Mouse (Mus musculus) liver, adult 2 months (tissue): ENCODE measurements around the gene Dnaja3. TPM values are rescaled to one million over a fixed set of nuclear protein-coding genes. Genes with fewer than 3 reads are reported as not detected.
A peak's percentile ranks its signal among the peaks of the same experiment; 100 is the strongest.

Experiments used
- DNase-seq: peaks from one replicate; pipeline ENCODE4 v3.0.0-alpha.2; 2011; ENCODE audit warnings: low read depth, low spot score; ENCODE audit errors: extremely low read depth
- H3K27ac ChIP-seq: fragments of 200-500 bp; replicated peaks from 2 replicates; pipeline ENCODE4 v1.5.1; 2012; ENCODE audit warnings: low read depth, mild to moderate bottlenecking, control low read depth, inconsistent platforms, low read length; ENCODE audit not compliant: insufficient read depth
- H3K27me3 ChIP-seq: fragments of 200-500 bp; 2 replicates; pipeline ENCODE4 v1.6.1; 2012; ENCODE audit warnings: mild to moderate bottlenecking, moderate library complexity, low read length, inconsistent platforms; ENCODE audit not compliant: control insufficient read depth, insufficient read depth
- H3K36me3 ChIP-seq: fragments of 200-500 bp; 2 replicates; pipeline ENCODE4 v1.6.1; 2012; ENCODE audit warnings: low read length, inconsistent platforms; ENCODE audit not compliant: control insufficient read depth, insufficient read depth
- H3K4me1 ChIP-seq: fragments of 200-500 bp; 2 replicates; pipeline ENCODE4 v1.6.1; 2011; ENCODE audit warnings: low read length; ENCODE audit not compliant: control insufficient read depth, insufficient read depth
- H3K4me3 ChIP-seq: fragments of 200-500 bp; 2 replicates; pipeline ENCODE4 v1.5.1; 2011; ENCODE audit warnings: low read depth, mild to moderate bottlenecking, control low read depth, low read length, moderate library complexity; ENCODE audit not compliant: insufficient read depth
- H3K79me2 ChIP-seq: fragments of 200-500 bp; 2 replicates; pipeline ENCODE4 v1.6.1; 2012; ENCODE audit warnings: inconsistent platforms, mild to moderate bottlenecking, low read length, moderate library complexity; ENCODE audit not compliant: control insufficient read depth, insufficient read depth
- H3K9ac ChIP-seq: fragments of 200-500 bp; 2 replicates; pipeline ENCODE4 v1.6.1; 2012; ENCODE audit warnings: low read depth, mild to moderate bottlenecking, control low read depth, inconsistent platforms, low read length
- CTCF ChIP-seq: fragments of 200-500 bp; IDR thresholded peaks from 2 replicates; pipeline ENCODE4 v1.5.1; 2011; ENCODE audit warnings: low read depth, low read length, control low read depth
- POLR2A ChIP-seq: fragments of 200-500 bp; IDR thresholded peaks from 2 replicates; pipeline ENCODE4 v1.6.1; 2011; ENCODE audit warnings: low read length, control low read depth; ENCODE audit not compliant: insufficient read depth; ENCODE audit errors: extremely low read depth
- WGBS: fragments of 180-500 bp; shearing (Covaris S2); methylation state at CpG from one replicate; pipeline ENCODE4 v1.1.7; 2018; 5-methylcytosine and 5-hydroxymethylcytosine counted together
- polyA plus RNA-seq: library from polyadenylated mRNA; depleted of rRNA; stranded (reverse); fragments of >200 nt; gene quantifications from 2 replicates; pipeline ENCODE4 v1.2.3, GENCODE M21; 2012
- total RNA-seq: library from RNA; depleted of rRNA; stranded (reverse); fragments of >200 nt; gene quantifications from 2 replicates; pipeline ENCODE4 v1.2.3, GENCODE M21; 2014

Gene Dnaja3
- total and polyA plus RNA-seq, 2 experiments, result 37.7 to 76.3 TPM

- peaks cover 19% of the 10 kb centered on the region for H3K4me1 ChIP-seq
- H3K27me3 ChIP-seq, result no peaks in the 10 kb centered on the region
- peaks cover 59% of the 10 kb centered on the region for H3K36me3 ChIP-seq
- DNase-seq, result peak; percentile 99
- no peak for TF ChIP-seq CTCF
- TF ChIP-seq POLR2A, result no peak
- H3K4me3 ChIP-seq, result no peak overlapping the region
- no peak overlapping the region; the same call in 1 of the 2 replicates for H3K9ac ChIP-seq
- 15% methylated on average over 1 of the region's 1 CpGs for WGBS
- no peaks in the 10 kb centered on the region for H3K79me2 ChIP-seq
- peak overlapping the region; percentile 92 for H3K27ac ChIP-seq
Observed at GRCm38 (mm10) chr16:4702646-4703045, 62.9 kb downstream of the Dnaja3 start.

GRCm38 (mm10) chr16:4705541-4705940 is 65.8 kb downstream of the Dnaja3 start:
- Histone ChIP-seq H3K4me1 (peaks cover 15% of the 10 kb centered on the region), H3K36me3 (peaks cover 44% of the 10 kb centered on the region), H3K27ac (no peak overlapping the region), H3K27me3 (no peaks in the 10 kb centered on the region), H3K4me3 (no peak overlapping the region), H3K79me2 (no peaks in the 10 kb centered on the region), H3K9ac (no peak overlapping the region)
- DNase-seq, result no peak
- TF ChIP-seq CTCF (no peak), POLR2A (no peak)
- 70% methylated on average over 4 of the region's 4 CpGs for WGBS

- TF ChIP-seq CTCF (no peak), POLR2A (no peak)
- Histone ChIP-seq H3K36me3 (peaks cover 18% of the 10 kb centered on the region; the same call in 1 of the 2 replicates), H3K27me3 (no peaks in the 10 kb centered on the region), H3K4me1 (no peaks in the 10 kb centered on the region), H3K9ac (no peak overlapping the region), H3K4me3 (no peak overlapping the region), H3K27ac (no peak overlapping the region), H3K79me2 (no peaks in the 10 kb centered on the region)
- WGBS, result 96% methylated on average over 4 of the region's 4 CpGs
- no peak for DNase-seq
Observed at GRCm38 (mm10) chr16:4711173-4711572, 71.4 kb downstream of the Dnaja3 start.

- Histone ChIP-seq H3K36me3 (peaks cover 5% of the 10 kb centered on the region; the same call in 1 of the 2 replicates), H3K27me3 (no peaks in the 10 kb centered on the region), H3K27ac (no peak overlapping the region), H3K9ac (no peak overlapping the region), H3K4me3 (no peak overlapping the region), H3K4me1 (no peaks in the 10 kb centered on the region), H3K79me2 (no peaks in the 10 kb centered on the region)
- DNase-seq, result no peak
- no peak for TF ChIP-seq CTCF
- no peak for TF ChIP-seq POLR2A
- 83% methylated on average over 17 of the region's 17 CpGs for WGBS
Observed at GRCm38 (mm10) chr16:4713861-4714710, 74.3 kb downstream of the Dnaja3 start.

- TF ChIP-seq POLR2A, result no peak
- no peak for TF ChIP-seq CTCF
- DNase-seq, result no peak
- Histone ChIP-seq H3K27ac (no peak overlapping the region), H3K27me3 (no peaks in the 10 kb centered on the region), H3K4me3 (no peak overlapping the region), H3K79me2 (no peaks in the 10 kb centered on the region), H3K36me3 (no peaks in the 10 kb centered on the region), H3K4me1 (no peaks in the 10 kb centered on the region; the same call in 1 of the 2 replicates), H3K9ac (no peak overlapping the region)
- 51% methylated on average over 3 of the region's 3 CpGs for WGBS
Observed at GRCm38 (mm10) chr16:4717866-4718265, 78.1 kb downstream of the Dnaja3 start.
